Mouse (Mus musculus) liver, embryonic 16.5 days (tissue): ENCODE data around the gene Rpl35. TPM values are rescaled to one million over a fixed set of nuclear protein-coding genes. Genes with fewer than 3 reads are reported as not detected.
A peak's percentile ranks its signal among the peaks of the same experiment; 100 is the strongest.
"Not testable (repeated sequence)": the region's sequence is repeated elsewhere in the genome, so short reads cannot be mapped to it uniquely, and the experiment has no call there.

ENCODE experiments used
- ATAC-seq: fragments of 200-750 bp; cut with Nextera tagmentation; 2 replicates; pipeline ENCODE4 v1.8.0; 2017; ENCODE audit warnings: low read depth, mild to moderate bottlenecking, moderate number of reproducible peaks, moderate library complexity
- H3K27ac ChIP-seq: fragments of 300-500 bp; sonication (generic); 2 replicates; pipeline ENCODE4 v1.5.1; 2014; ENCODE audit warnings: mild to moderate bottlenecking, low read length
- H3K27me3 ChIP-seq: fragments of 300-500 bp; sonication (generic); 2 replicates; pipeline ENCODE4 v1.6.1; 2014; ENCODE audit warnings: low read depth, low read length, mixed read lengths; ENCODE audit not compliant: control insufficient read depth, insufficient read depth
- H3K36me3 ChIP-seq: fragments of 300-500 bp; sonication (generic); 2 replicates; pipeline ENCODE4 v1.6.1; 2014; ENCODE audit warnings: mild to moderate bottlenecking; ENCODE audit not compliant: control insufficient read depth, insufficient read depth
- H3K4me1 ChIP-seq: fragments of 300-500 bp; sonication (generic); 2 replicates; pipeline ENCODE4 v1.6.1; 2014; ENCODE audit warnings: low read depth, low read length, mixed read lengths; ENCODE audit not compliant: control insufficient read depth
- H3K4me2 ChIP-seq: fragments of 300-500 bp; sonication (generic); 2 replicates; pipeline ENCODE4 v1.6.1; 2014; ENCODE audit warnings: low read depth, low read length, mixed read lengths
- H3K4me3 ChIP-seq: fragments of 300-500 bp; sonication (generic); 2 replicates; pipeline ENCODE4 v1.5.1; 2014; ENCODE audit warnings: low read depth, mild to moderate bottlenecking, low read length
- H3K9ac ChIP-seq: fragments of 300-500 bp; sonication (generic); 2 replicates; pipeline ENCODE4 v1.6.1; 2014; ENCODE audit warnings: low read depth, low read length
- H3K9me3 ChIP-seq: fragments of 300-500 bp; sonication (generic); replicated peaks from 2 replicates; pipeline ENCODE4 v1.6.1; 2016; ENCODE audit warnings: low read length; ENCODE audit not compliant: control insufficient read depth
- WGBS: fragments of 180-500 bp; shearing (Covaris S2); extraction: QIAGEN DNeasy Blood & Tissue Kit; methylation state at CpG from one replicate; pipeline ENCODE4 v1.1.7; 2014; ENCODE audit not compliant: insufficient replicate concordance; 5-methylcytosine and 5-hydroxymethylcytosine counted together
- polyA plus RNA-seq: library from polyadenylated mRNA; unstranded; fragments of >200 nt; fragmentation: Nextera tagmentation; extraction: Ambion mirVana; gene quantifications from 2 replicates; pipeline ENCODE4 v1.2.1, GENCODE M21; 2015

The Rpl35 gene
- polyA plus RNA-seq, 1 experiment from 2014 or later = 456 TPM

DNA sequence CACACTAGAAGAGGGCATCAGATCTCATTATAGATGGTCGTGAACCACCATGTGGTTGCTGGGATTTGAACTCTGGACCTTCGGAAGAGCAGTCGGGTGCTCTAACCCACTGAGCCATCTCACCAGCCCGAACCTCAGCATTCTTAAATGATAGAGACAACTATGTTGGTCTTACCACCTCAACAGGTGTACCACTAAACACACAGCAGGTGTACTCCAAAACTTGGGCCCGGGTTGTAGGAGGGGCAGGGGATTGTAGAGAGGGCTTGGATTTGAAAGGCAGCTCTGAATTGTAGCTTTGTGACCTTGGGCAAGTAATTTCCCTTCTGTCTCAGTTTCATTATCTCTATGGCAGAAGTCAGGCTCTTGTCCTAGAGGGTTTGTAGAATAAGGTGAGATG, 4.7 kb upstream of the Rpl35 start:
- WGBS = 82% methylated on average over 5 of the region's 5 CpGs
- peaks cover 14% of the 10 kb centered on the region for H3K36me3 ChIP-seq
- not testable (repeated sequence) for H3K9ac ChIP-seq, H3K9me3 ChIP-seq, H3K4me2 ChIP-seq, H3K27ac ChIP-seq, H3K4me3 ChIP-seq, H3K27me3 ChIP-seq, ATAC-seq
- H3K4me1 ChIP-seq = peaks cover 43% of the 10 kb centered on the region

DNA sequence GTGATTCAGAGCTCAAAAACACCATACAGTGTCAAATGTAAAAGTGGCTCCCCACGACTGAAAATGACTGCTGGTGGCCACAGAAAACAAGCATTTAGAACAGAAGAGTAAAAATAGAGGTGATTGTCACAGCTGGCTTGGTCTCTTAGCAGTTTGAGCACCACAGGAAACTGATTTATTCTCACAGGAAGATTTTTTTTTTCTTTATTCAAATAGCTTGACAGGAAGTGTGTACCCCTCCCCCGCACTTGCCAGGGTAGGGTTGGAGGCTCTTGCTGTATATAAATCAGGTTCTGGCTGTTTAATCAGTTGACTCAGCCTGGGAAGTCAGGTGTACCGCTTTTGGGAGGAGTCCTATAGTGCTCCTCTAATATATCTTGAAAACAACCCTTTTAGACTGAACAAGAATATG, 3.5 kb upstream of the Rpl35 start:
- Histone ChIP-seq H3K9me3 (no peaks in the 10 kb centered on the region), H3K9ac (peak overlapping the region; percentile 82), H3K36me3 (peaks cover 9% of the 10 kb centered on the region), H3K27me3 (no peaks in the 10 kb centered on the region), H3K4me3 (peak overlapping the region; percentile 91), H3K4me2 (peak overlapping the region; percentile 92), H3K4me1 (peaks cover 48% of the 10 kb centered on the region), H3K27ac (peak overlapping the region; percentile 96)
- no peak for ATAC-seq
- 3% methylated on average over 3 of the region's 3 CpGs for WGBS

DNA sequence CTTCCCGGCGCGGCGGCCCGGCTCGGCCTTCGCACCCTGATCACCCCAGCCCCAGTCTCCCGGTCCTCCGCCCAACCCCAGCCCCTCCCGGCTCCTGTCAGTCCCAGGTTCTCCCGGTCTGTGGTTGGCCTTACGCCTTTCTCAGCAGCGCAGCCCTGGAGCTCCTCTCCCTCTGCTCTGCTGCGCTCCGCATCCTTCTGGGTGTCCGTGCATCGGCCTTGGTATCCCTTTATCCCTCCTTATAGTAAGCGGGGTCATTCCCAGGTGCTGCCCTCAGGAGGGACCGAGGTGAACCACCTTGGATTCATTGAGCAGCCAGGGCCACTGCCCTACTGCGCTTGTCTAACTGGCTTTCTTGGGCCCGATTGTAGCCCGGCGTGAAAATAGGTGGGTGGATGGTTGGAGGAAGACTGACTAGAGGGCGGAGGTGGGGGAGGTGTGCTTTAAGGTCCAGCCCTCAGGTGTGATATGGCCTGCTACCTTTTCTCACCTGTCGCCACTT, 3.0 kb upstream of the Rpl35 start:
- Histone ChIP-seq H3K4me2 (peak overlapping the region; percentile 92), H3K4me1 (peaks cover 54% of the 10 kb centered on the region), H3K9me3 (no peaks in the 10 kb centered on the region), H3K27me3 (no peaks in the 10 kb centered on the region), H3K9ac (peak overlapping the region; percentile 82), H3K27ac (peak overlapping the region; percentile 96), H3K4me3 (peak overlapping the region; percentile 91), H3K36me3 (peaks cover 5% of the 10 kb centered on the region)
- 1% methylated on average over 25 of the region's 25 CpGs for WGBS
- peak; percentile 16 for ATAC-seq

DNA sequence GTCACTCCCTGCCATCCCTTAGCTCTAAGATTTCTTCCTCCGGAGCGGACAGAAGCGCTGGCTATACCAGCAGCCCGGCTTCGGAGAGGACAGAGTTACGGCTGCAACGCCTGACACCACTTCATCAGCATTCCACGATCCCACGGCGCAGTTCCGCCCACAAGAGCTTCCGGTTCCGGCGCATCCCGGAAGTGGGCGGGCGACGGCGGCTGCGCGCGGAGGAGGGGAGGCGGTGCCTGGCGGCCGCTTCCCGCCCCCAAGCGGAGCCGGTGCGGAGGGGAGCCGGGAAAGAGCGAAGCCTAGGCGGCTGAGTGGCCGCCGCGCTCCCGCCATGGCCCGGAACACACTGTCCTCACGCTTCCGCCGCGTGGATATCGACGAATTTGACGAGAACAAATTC, 2.4 kb upstream of the Rpl35 start:
- ATAC-seq = peak; percentile 84
- WGBS = under 1% methylated on average over 42 of the region's 44 CpGs

DNA sequence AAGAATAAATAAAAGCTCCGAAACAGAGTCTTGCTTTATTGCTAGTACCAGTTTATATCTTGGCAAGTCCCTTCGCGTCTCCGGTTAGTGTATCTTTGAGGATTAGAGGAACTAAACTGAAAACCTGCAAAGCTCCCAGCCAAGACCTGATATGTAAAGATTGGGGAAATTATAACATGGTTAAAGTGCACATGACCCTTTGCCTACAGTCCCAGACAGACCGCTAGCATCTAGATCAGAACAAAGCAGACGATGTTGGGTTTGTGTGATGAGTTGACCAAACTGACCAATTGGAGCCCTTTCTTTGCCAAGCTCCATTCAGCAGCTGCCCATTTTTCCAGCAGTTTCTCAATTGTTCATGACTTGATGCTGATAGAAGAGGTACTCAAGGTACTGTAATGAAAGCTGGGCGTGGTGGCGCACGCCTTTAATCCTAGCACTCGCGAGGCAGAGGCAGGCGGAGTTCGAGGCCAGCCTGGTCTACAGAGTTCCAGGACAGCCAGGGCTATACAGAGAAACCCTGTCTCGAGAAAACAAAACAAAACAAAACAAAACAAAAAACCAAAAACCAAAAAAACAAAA, 816 bp upstream of the Rpl35 start:
- Histone ChIP-seq H3K27me3 (no peaks in the 10 kb centered on the region), H3K4me2 (peak overlapping the region; percentile 92), H3K9ac (peak overlapping the region; percentile 15; the same call in 1 of the 2 replicates), H3K4me1 (peaks cover 60% of the 10 kb centered on the region), H3K9me3 (no peaks in the 10 kb centered on the region), H3K4me3 (peak overlapping the region; percentile 90), H3K36me3 (peaks cover 7% of the 10 kb centered on the region), H3K27ac (peak overlapping the region; percentile 9; the same call in 1 of the 2 replicates)
- ATAC-seq = no peak
- WGBS = 75% methylated on average over 14 of the region's 14 CpGs

More for the DNA sequence above, 2.4 kb upstream of the Rpl35 start:
- Histone ChIP-seq H3K36me3 (peaks cover under 1% of the 10 kb centered on the region), H3K9me3 (no peaks in the 10 kb centered on the region), H3K9ac (peak overlapping the region; percentile 82), H3K27me3 (no peaks in the 10 kb centered on the region), H3K27ac (peak overlapping the region; percentile 96), H3K4me1 (peaks cover 55% of the 10 kb centered on the region), H3K4me3 (peak overlapping the region; percentile 91), H3K4me2 (peak overlapping the region; percentile 92)

DNA sequence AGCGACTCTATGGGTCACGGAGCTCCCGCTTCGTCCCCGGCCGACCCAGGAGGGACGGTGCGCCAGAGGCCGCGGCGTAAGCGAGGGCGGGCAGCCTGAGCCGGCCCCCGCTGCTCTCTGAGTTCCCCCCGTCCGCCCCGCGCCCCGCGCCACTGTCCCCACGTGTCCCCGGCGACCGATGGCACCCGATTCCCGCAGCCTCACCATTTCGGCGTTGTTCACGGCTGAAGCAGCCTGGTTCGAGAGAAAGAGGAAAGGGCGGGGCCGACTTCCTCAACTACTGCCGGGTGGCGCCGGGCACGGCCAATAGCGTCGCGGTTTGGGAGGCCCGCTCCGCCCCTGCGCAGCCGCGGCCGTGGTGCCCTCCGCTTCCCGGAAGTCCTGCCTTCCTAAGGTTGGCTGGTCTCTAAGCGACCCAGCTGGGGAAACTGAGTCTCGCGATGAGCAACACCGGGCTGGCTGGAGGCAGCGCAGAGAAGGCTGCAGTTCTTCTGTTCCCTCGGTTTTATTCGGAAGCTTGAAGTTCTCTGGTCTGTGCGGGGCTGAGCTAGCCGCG, 466 bp downstream of the Rpl35 start, which contains the start of gene Arpc5l:
TSS of gene Arpc5l (plus strand) at position 469 of the 556 bp plus-strand sequence.
- peak within 1 kb of the TSS; percentile 80 for H3K9ac ChIP-seq
- peak within 1 kb of the TSS; percentile 84 for H3K4me2 ChIP-seq
- H3K4me1 ChIP-seq = peaks cover 55% of the 10 kb centered on the region
- H3K36me3 ChIP-seq = peaks cover 20% of the 10 kb centered on the region
- H3K9me3 ChIP-seq = no peaks in the 10 kb centered on the region
- no peaks in the 10 kb centered on the region for H3K27me3 ChIP-seq
- WGBS = under 1% methylated on average over 58 of the region's 58 CpGs
- peak within 1 kb of the TSS; percentile 90 for H3K4me3 ChIP-seq
- peak within 1 kb of the TSS; percentile 82 for H3K27ac ChIP-seq
- ATAC-seq = peak; percentile 85

DNA sequence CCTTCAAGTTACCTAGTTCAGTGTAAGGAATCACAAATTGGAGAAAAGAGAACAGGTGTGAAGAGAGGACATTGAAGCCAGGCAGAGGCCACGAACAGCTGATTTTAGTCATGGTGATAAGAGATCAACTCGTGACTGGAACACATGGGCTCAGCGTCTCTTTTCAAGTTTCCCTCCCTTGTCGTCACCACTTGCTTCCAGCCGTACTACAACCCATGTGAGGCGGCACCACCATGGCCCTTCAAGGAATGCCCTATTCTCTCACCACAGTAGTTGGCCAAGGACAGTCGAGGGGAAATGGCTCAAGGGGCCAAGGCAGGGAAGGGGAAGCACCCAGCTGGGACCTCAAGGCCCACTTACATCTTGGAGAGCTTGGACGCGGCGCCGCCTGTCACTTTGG, 1.1 kb downstream of the Rpl35 start:
- Histone ChIP-seq H3K9ac (peak overlapping the region; percentile 72), H3K4me1 (peaks cover 50% of the 10 kb centered on the region), H3K27ac (peak overlapping the region; percentile 77), H3K9me3 (no peaks in the 10 kb centered on the region), H3K4me3 (peak overlapping the region; percentile 90), H3K27me3 (no peaks in the 10 kb centered on the region), H3K4me2 (peak overlapping the region; percentile 84), H3K36me3 (peaks cover 20% of the 10 kb centered on the region)
- 0% methylated on average over 11 of the region's 11 CpGs for WGBS
- ATAC-seq = no peak

DNA sequence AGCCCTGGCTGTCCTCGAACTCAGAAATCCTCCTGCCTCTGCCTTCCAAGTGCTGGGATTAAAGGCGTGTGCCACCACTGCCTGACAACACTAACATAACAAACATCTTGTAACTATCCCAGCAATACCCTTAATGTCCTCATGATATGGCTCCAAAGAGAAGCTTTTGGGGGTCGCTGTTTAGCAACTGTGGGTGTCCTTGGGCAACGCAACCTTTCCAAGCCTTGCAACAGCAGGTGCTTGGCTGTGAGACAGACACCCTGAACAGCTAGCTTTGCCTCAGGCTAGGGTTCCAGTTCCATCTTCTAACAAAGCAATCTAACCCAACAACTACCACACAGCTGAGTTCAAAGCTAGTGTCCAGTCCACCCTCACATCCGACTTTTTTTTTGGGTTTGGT, 1.9 kb downstream of the Rpl35 start:
- WGBS = 28% methylated on average over 5 of the region's 5 CpGs
- peak overlapping the region; percentile 90 for H3K4me3 ChIP-seq
- peaks cover 42% of the 10 kb centered on the region for H3K4me1 ChIP-seq
- no peaks in the 10 kb centered on the region for H3K9me3 ChIP-seq
- no peaks in the 10 kb centered on the region for H3K27me3 ChIP-seq
- peak overlapping the region; percentile 84 for H3K4me2 ChIP-seq
- peak overlapping the region; percentile 72 for H3K9ac ChIP-seq
- peak overlapping the region; percentile 27; the same call in 1 of the 2 replicates for H3K27ac ChIP-seq
- no peak for ATAC-seq
- H3K36me3 ChIP-seq = peaks cover 20% of the 10 kb centered on the region

DNA sequence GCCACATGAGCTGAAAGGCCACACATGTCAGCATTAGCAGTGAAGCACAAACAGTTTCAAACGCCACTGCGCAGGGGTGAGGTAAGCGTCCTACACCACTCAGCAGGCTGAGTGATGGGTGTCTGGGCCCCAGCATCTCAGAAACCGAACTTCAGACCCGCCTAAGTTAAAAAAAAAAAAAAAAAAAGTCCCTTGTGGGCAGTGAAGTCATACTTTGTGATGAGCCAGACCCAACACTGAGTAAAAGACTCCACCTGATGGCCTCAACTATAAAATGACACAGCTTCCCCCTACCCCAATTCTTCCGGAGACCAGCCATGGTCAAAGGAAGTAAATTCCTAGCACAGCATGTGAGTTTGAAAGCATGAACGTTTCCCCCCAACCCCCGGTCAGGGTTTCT, 2.3 kb downstream of the Rpl35 start:
- H3K9me3 ChIP-seq = no peaks in the 10 kb centered on the region
- ATAC-seq = no peak
- 20% methylated on average over 8 of the region's 8 CpGs for WGBS
- H3K27me3 ChIP-seq = no peaks in the 10 kb centered on the region
- H3K4me3 ChIP-seq = peak overlapping the region; percentile 90
- H3K36me3 ChIP-seq = peaks cover 20% of the 10 kb centered on the region
- H3K4me1 ChIP-seq = peaks cover 45% of the 10 kb centered on the region
- peak overlapping the region; percentile 84 for H3K4me2 ChIP-seq
- peak overlapping the region; percentile 27; the same call in 1 of the 2 replicates for H3K27ac ChIP-seq
- H3K9ac ChIP-seq = peak overlapping the region; percentile 72
